Mouse (Mus musculus) midbrain, embryonic 16.5 days (tissue): Measurements from ENCODE around the gene Acsl4. TPM values are rescaled to one million over a fixed set of nuclear protein-coding genes. Genes with fewer than 3 reads are reported as not detected.

Experiments
- ATAC-seq: fragments of 200-750 bp; cut with Nextera tagmentation; 2 replicates; pipeline ENCODE4 v1.8.0; 2017; ENCODE audit warnings: moderate TSS enrichment
- H3K27ac ChIP-seq: fragments of 300-500 bp; sonication (generic); 2 replicates; pipeline ENCODE4 v1.5.1; 2014; ENCODE audit warnings: mild to moderate bottlenecking, low read length, mixed read lengths
- H3K27me3 ChIP-seq: fragments of 300-500 bp; sonication (generic); 2 replicates; pipeline ENCODE4 v1.6.1; 2014; ENCODE audit warnings: low read depth, low read length, mixed read lengths; ENCODE audit not compliant: control insufficient read depth, insufficient read depth
- H3K36me3 ChIP-seq: fragments of 300-500 bp; sonication (generic); 2 replicates; pipeline ENCODE4 v1.6.1; 2014; ENCODE audit warnings: mild to moderate bottlenecking, low read length, moderate library complexity, mixed read lengths; ENCODE audit not compliant: control insufficient read depth, insufficient read depth
- H3K4me1 ChIP-seq: fragments of 300-500 bp; sonication (generic); 2 replicates; pipeline ENCODE4 v1.6.1; 2014; ENCODE audit warnings: mild to moderate bottlenecking, low read length, mixed read lengths; ENCODE audit not compliant: control insufficient read depth, insufficient read depth
- H3K4me2 ChIP-seq: fragments of 300-500 bp; sonication (generic); 2 replicates; pipeline ENCODE4 v1.6.1; 2014; ENCODE audit warnings: mild to moderate bottlenecking, low read length, mixed read lengths
- H3K4me3 ChIP-seq: fragments of 300-500 bp; sonication (generic); 2 replicates; pipeline ENCODE4 v1.5.1; 2014; ENCODE audit warnings: low read depth, mild to moderate bottlenecking, low read length, moderate library complexity, mixed read lengths
- H3K9ac ChIP-seq: fragments of 300-500 bp; sonication (generic); 2 replicates; pipeline ENCODE4 v1.6.1; 2014; ENCODE audit warnings: low read depth, low read length, mixed read lengths
- H3K9me3 ChIP-seq: fragments of 300-500 bp; sonication (generic); replicated peaks from 2 replicates; pipeline ENCODE4 v1.6.1; 2014; ENCODE audit warnings: mild to moderate bottlenecking, low read length, mixed read lengths; ENCODE audit not compliant: control insufficient read depth, poor library complexity, severe bottlenecking
- WGBS: fragments of 180-500 bp; shearing (Covaris S2); extraction: QIAGEN DNeasy Blood & Tissue Kit; methylation state at CpG from one replicate; pipeline ENCODE4 v1.1.7; 2014; 5-methylcytosine and 5-hydroxymethylcytosine counted together
- polyA plus RNA-seq: library from polyadenylated mRNA; unstranded; fragments of >200 nt; fragmentation: Nextera tagmentation; extraction: Ambion mirVana; gene quantifications from 2 replicates; pipeline ENCODE4 v1.2.1, GENCODE M21; 2015

Gene Acsl4
- polyA plus RNA-seq, 1 experiment from 2014 or later: 27.2 TPM

DNA sequence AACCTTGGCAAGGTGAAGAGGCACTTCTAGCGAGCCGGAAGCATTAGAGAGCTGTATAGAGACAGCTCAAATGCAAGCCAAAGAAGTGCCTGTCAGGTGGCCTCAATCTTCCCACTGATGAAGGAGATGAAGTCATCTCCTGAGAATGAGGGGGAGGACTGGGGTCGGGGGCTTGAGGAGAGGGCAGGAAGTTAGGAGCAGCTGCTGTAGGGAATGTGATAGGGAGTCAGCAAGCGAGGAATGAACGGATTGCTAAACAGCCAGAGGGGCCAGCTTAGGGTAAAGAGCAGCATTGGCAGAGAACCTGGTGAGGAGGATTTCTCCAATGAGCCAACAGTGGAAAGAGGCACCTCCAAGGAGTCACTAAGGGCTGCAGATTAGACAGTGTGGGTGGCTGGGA is 104.4 kb downstream of the Acsl4 start:
- Histone ChIP-seq H3K4me1 (no peaks in the 10 kb centered on the region), H3K27ac (no peak overlapping the region), H3K4me2 (no peak overlapping the region), H3K4me3 (no peak overlapping the region), H3K9ac (no peak overlapping the region), H3K27me3 (no peaks in the 10 kb centered on the region), H3K9me3 (no peaks in the 10 kb centered on the region), H3K36me3 (no peaks in the 10 kb centered on the region)
- 57% methylated on average over 5 of the region's 5 CpGs for WGBS
- no peak for ATAC-seq

- Histone ChIP-seq H3K9me3 (no peaks in the 10 kb centered on the region), H3K27ac (no peak overlapping the region), H3K36me3 (no peaks in the 10 kb centered on the region), H3K4me1 (no peaks in the 10 kb centered on the region), H3K4me2 (no peak overlapping the region), H3K9ac (no peak overlapping the region), H3K4me3 (no peak overlapping the region), H3K27me3 (peaks cover 4% of the 10 kb centered on the region)
- WGBS: 64% methylated on average over 3 of the region's 3 CpGs
- ATAC-seq: no peak
These were observed 113.8 kb downstream of the Acsl4 start for GRCm38 (mm10) chrX:142276573-142276972.

DNA sequence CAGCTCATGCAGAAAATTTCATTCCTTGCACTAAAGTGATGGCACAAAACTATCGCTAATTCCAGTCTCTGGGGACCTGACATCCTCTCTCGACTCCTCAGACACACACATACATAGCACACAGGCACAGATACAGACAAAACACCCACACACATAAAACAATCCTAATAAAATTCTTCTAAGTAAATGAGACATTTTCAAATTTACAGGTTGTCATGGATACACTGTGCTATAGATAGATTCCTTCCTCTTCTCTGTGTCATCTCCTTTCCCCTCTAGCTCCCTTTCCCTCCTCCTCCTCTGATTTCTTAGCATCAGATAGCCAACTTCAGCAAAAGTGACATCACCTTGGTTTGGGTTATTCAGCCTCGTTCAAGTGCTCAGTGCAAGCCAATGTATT is 114.3 kb downstream of the Acsl4 start:
- WGBS: 68% methylated on average over 3 of the region's 3 CpGs
- no peak overlapping the region for H3K27ac ChIP-seq
- peaks cover 4% of the 10 kb centered on the region for H3K27me3 ChIP-seq
- no peaks in the 10 kb centered on the region for H3K9me3 ChIP-seq
- no peaks in the 10 kb centered on the region for H3K36me3 ChIP-seq
- ATAC-seq: no peak
- H3K9ac ChIP-seq: no peak overlapping the region
- H3K4me3 ChIP-seq: no peak overlapping the region
- H3K4me2 ChIP-seq: no peak overlapping the region
- no peaks in the 10 kb centered on the region for H3K4me1 ChIP-seq

Other genes with a start within 250 kb of the Acsl4 start
- gene Gucy2f, start 193.6 kb downstream of the Acsl4 start, polyA plus RNA-seq: 0.10 and 0.15 TPM in 2 replicates
- 18.1 and 21.6 TPM in 2 replicates for gene Nxt2, start 163.8 kb downstream of the Acsl4 start, polyA plus RNA-seq
- 22.5 and 31.3 TPM in 2 replicates for gene Kcne1l, start 84.2 kb downstream of the Acsl4 start, polyA plus RNA-seq